Comparison of ENCODE assay signal across 21 mouse cellular contexts in genomic region chr2:146067364-146067763, GRCm38 (mm10).
"Had no signal": no experiment of that assay in that cellular context is flagged by ENCODE, and none has a peak within 500 bp of the region (broad histone marks: within the 10 kb centered on the region; RNA-seq: fewer than 3 reads in every experiment).

No protein-coding gene starts in this region.

- H3K9me3 ChIP-seq: limb, embryonic 12.5 days; limb, embryonic 15.5 days; neural tube, embryonic 12.5 days; neural tube, embryonic 15.5 days had no signal

- ATAC-seq: liver, postnatal 0 days; lung, postnatal 0 days had no signal

- H3K27me3 ChIP-seq: limb, embryonic 12.5 days; limb, embryonic 15.5 days; neural tube, embryonic 12.5 days; neural tube, embryonic 15.5 days had no signal

- H3K36me3 ChIP-seq: limb, embryonic 12.5 days; limb, embryonic 15.5 days; neural tube, embryonic 12.5 days; neural tube, embryonic 15.5 days had no signal

- H3K4me2 ChIP-seq: limb, embryonic 12.5 days; limb, embryonic 15.5 days; liver, embryonic 11.5 days; lung, embryonic 14.5 days; midbrain, embryonic 11.5 days; neural tube, embryonic 12.5 days; neural tube, embryonic 15.5 days had no signal

- H3K27ac ChIP-seq: limb, embryonic 12.5 days; limb, embryonic 15.5 days; liver, embryonic 14.5 days; macrophage; neural tube, embryonic 12.5 days; neural tube, embryonic 15.5 days had no signal

- H3K9ac ChIP-seq: limb, embryonic 12.5 days; limb, embryonic 15.5 days; liver, embryonic 14.5 days; liver, postnatal 0 days; lung, embryonic 14.5 days; neural tube, embryonic 12.5 days; neural tube, embryonic 15.5 days had no signal

- H3K4me3 ChIP-seq: limb, embryonic 12.5 days; limb, embryonic 15.5 days; neural tube, embryonic 12.5 days; neural tube, embryonic 15.5 days had no signal

- DNase-seq: kidney, adult 18-20 months; kidney, adult 9 months; kidney, postnatal 14 days; kidney, postnatal 4 days; left cerebral cortex, postnatal 4 days; liver, postnatal 0 days; lung, embryonic 14.5 days; midbrain, embryonic 14.5 days; right cerebral cortex, adult 18-20 months; right cerebral cortex, postnatal 25 days; spleen, adult 18-20 months; thymus, postnatal 25 days had no signal
